Comparison of ENCODE assay signal across 7 mouse cellular contexts in genomic region chr9:21290589-21290988, GRCm38 (mm10). TPM values are rescaled to one million over a fixed set of nuclear protein-coding genes. Genes with fewer than 3 reads are reported as not detected.
DNase-seq lines count a peak whose midpoint lies in the region; ATAC-seq and TF ChIP-seq lines count a peak whose summit lies in the region.

No protein-coding gene starts in this region.

- H3K36me3 ChIP-seq in lung, embryonic 15.5 days: no peaks in the 10 kb centered on the region
- 0 out of 2 replicates have a peak, but pooled peaks cover 2% of the 10 kb centered on the region for H3K36me3 ChIP-seq in limb, embryonic 14.5 days (ENCODE audit: control insufficient read depth, insufficient read depth, low read length)
- H3K36me3 ChIP-seq in stomach, embryonic 15.5 days: no peaks in the 10 kb centered on the region

- peaks cover 29% of the 10 kb centered on the region for H3K4me1 ChIP-seq in lung, embryonic 15.5 days
- peaks cover 23% of the 10 kb centered on the region for H3K4me1 ChIP-seq in bone marrow macrophage, adult 2 months (ENCODE audit: control insufficient read depth, insufficient read depth, low read length)
- H3K4me1 ChIP-seq in embryonic fibroblast, embryonic 13.5 days (ENCODE audit: control insufficient read depth, insufficient read depth, low read length): peaks cover 13% of the 10 kb centered on the region
- H3K4me1 ChIP-seq in limb, embryonic 14.5 days (ENCODE audit: control insufficient read depth, insufficient read depth, low read length): peaks cover 33% of the 10 kb centered on the region
- H3K4me1 ChIP-seq in stomach, embryonic 15.5 days: peaks cover 29% of the 10 kb centered on the region

- no peak for TF ChIP-seq CTCF in bone marrow macrophage, adult 2 months (IDR thresholded peaks at IDR 0.05; ENCODE audit: low read depth, low read length)
- no peak for TF ChIP-seq CTCF in embryonic fibroblast, embryonic 13.5 days (IDR thresholded peaks at IDR 0.05; ENCODE audit: borderline replicate concordance, insufficient read depth, low read length)

- no peak for DNase-seq in lung, postnatal 14 days
- DNase-seq in limb, embryonic 14.5 days (ENCODE audit: low spot score): peak; percentile 31

- peak overlapping the region; percentile 76 for H3K4me2 ChIP-seq in lung, embryonic 15.5 days
- peak overlapping the region; percentile 70 for H3K4me2 ChIP-seq in limb, embryonic 14.5 days (replicated peaks; ENCODE audit: low read depth, low read length, severe bottlenecking)
- peak overlapping the region; percentile 78 for H3K4me2 ChIP-seq in stomach, embryonic 15.5 days

- no peaks in the 10 kb centered on the region for H3K9me3 ChIP-seq in lung, embryonic 15.5 days
- H3K9me3 ChIP-seq in limb, embryonic 14.5 days (ENCODE audit: control insufficient read depth, low read length): no peaks in the 10 kb centered on the region
- no peaks in the 10 kb centered on the region for H3K9me3 ChIP-seq in stomach, embryonic 15.5 days

- ATAC-seq in lung, embryonic 15.5 days (ENCODE audit: borderline replicate concordance, extremely low read depth, low FRiP score, low TSS enrichment): no peak
- no peak for ATAC-seq in limb, embryonic 14.5 days (ENCODE audit: low FRiP score, low read depth)
- no peak for ATAC-seq in stomach, embryonic 15.5 days (ENCODE audit: insufficient read depth, low FRiP score, low read depth)
- no peak for ATAC-seq in activated CD4-positive, CD25-positive, alpha-beta regulatory T cell, adult 4 months

- under 1% methylated on average over 20 of the region's 20 CpGs for WGBS in lung, embryonic 15.5 days
- WGBS in limb, embryonic 14.5 days: under 1% methylated on average over 17 of the region's 20 CpGs
- under 1% methylated on average over 20 of the region's 20 CpGs for WGBS in stomach, embryonic 15.5 days

- no peak for TF ChIP-seq POLR2A in bone marrow macrophage, adult 2 months (IDR thresholded peaks at IDR 0.05; ENCODE audit: borderline replicate concordance, low read depth, low read length)
- no peak for TF ChIP-seq POLR2A in embryonic fibroblast, embryonic 13.5 days (IDR thresholded peaks at IDR 0.05; ENCODE audit: low read depth, low read length)
- no peak for TF ChIP-seq POLR2A in limb, embryonic 14.5 days (IDR thresholded peaks at IDR 0.05; ENCODE audit: borderline replicate concordance, extremely low read depth, insufficient read depth, insufficient read length)

- H3K27ac ChIP-seq in lung, embryonic 15.5 days: peak overlapping the region; percentile 73
- peak overlapping the region; percentile 34 for H3K27ac ChIP-seq in bone marrow macrophage, adult 2 months (ENCODE audit: insufficient read depth, low read depth, low read length)
- peak overlapping the region; percentile 26; the same call in 1 of the 2 replicates for H3K27ac ChIP-seq in embryonic fibroblast, embryonic 13.5 days (ENCODE audit: insufficient read depth, low read length)
- peak overlapping the region; percentile 61 for H3K27ac ChIP-seq in limb, embryonic 14.5 days (replicated peaks; ENCODE audit: low read depth, low read length)
- H3K27ac ChIP-seq in stomach, embryonic 15.5 days: peak overlapping the region; percentile 76

- peak overlapping the region; percentile 67 for H3K4me3 ChIP-seq in lung, embryonic 15.5 days
- H3K4me3 ChIP-seq in bone marrow macrophage, adult 2 months (ENCODE audit: insufficient read depth, low read length): peak overlapping the region; percentile 76
- peak overlapping the region; percentile 94 for H3K4me3 ChIP-seq in embryonic fibroblast, embryonic 13.5 days (ENCODE audit: insufficient read depth, low read length)
- peak overlapping the region; percentile 77 for H3K4me3 ChIP-seq in limb, embryonic 14.5 days (replicated peaks; ENCODE audit: low read length)
- H3K4me3 ChIP-seq in stomach, embryonic 15.5 days (replicated peaks): peak overlapping the region; percentile 79

- no peaks in the 10 kb centered on the region for H3K27me3 ChIP-seq in lung, embryonic 15.5 days
- H3K27me3 ChIP-seq in limb, embryonic 14.5 days (ENCODE audit: control insufficient read depth, insufficient read depth, low read length): no peaks in the 10 kb centered on the region
- H3K27me3 ChIP-seq in stomach, embryonic 15.5 days (replicated peaks): no peaks in the 10 kb centered on the region

- peak overlapping the region; percentile 90 for H3K9ac ChIP-seq in lung, embryonic 15.5 days
- H3K9ac ChIP-seq in limb, embryonic 14.5 days (ENCODE audit: low read depth, low read length, severe bottlenecking): peak overlapping the region; percentile 71
- H3K9ac ChIP-seq in stomach, embryonic 15.5 days: peak overlapping the region; percentile 81

RNA-seq across cellular contexts. Expression of gene Cdkn2d, which starts 0.6 kb away (rescaled TPM):
- polyA plus RNA-seq in lung, embryonic 15.5 days (2015; fragmentation: Nextera tagmentation; extraction: Ambion mirVana): 50.9 and 52.3 TPM in 2 replicates
- 33.1 and 33.7 TPM in 2 replicates for polyA plus RNA-seq in bone marrow macrophage, adult 2 months (2012; ENCODE audit: insufficient read depth, insufficient read length, missing spikeins)
- polyA plus RNA-seq in embryonic fibroblast, embryonic 13.5 days (2011; ENCODE audit: insufficient read length, low read depth, missing spikeins): 13.0 and 16.5 TPM in 2 replicates
- polyA plus RNA-seq in limb, embryonic 14.5 days (2012; rRNA removed): 43.2 and 48.1 TPM in 2 replicates
- 51.1 and 56.0 TPM in 2 replicates for polyA plus RNA-seq in limb, embryonic 14.5 days (2014; fragmentation: Nextera tagmentation; extraction: Ambion mirVana)
- polyA plus RNA-seq in stomach, embryonic 15.5 days (2015; fragmentation: Nextera tagmentation; extraction: Ambion mirVana): 44.4 and 50.0 TPM in 2 replicates
- polyA plus RNA-seq in activated CD4-positive, CD25-positive, alpha-beta regulatory T cell, adult 4 months (2017; shearing (Covaris generic)): 100 to 1,000 TPM; 142 to 158 TPM

RNA-seq across cellular contexts. Expression of gene Kri1, which starts 2.8 kb away (rescaled TPM):
- polyA plus RNA-seq in lung, embryonic 15.5 days (2015; fragmentation: Nextera tagmentation; extraction: Ambion mirVana): 12.1 and 14.0 TPM in 2 replicates
- polyA plus RNA-seq in bone marrow macrophage, adult 2 months (2012; ENCODE audit: insufficient read depth, insufficient read length, missing spikeins): 26.4 and 28.6 TPM in 2 replicates
- polyA plus RNA-seq in embryonic fibroblast, embryonic 13.5 days (2011; ENCODE audit: insufficient read length, low read depth, missing spikeins): 24.9 and 28.9 TPM in 2 replicates
- polyA plus RNA-seq in limb, embryonic 14.5 days (2012; rRNA removed): 30.0 and 43.2 TPM in 2 replicates
- polyA plus RNA-seq in limb, embryonic 14.5 days (2014; fragmentation: Nextera tagmentation; extraction: Ambion mirVana): 13.7 and 14.5 TPM in 2 replicates
- polyA plus RNA-seq in stomach, embryonic 15.5 days (2015; fragmentation: Nextera tagmentation; extraction: Ambion mirVana): 14.4 and 14.5 TPM in 2 replicates
- 10 to 100 TPM; 20.8 to 26.1 TPM for polyA plus RNA-seq in activated CD4-positive, CD25-positive, alpha-beta regulatory T cell, adult 4 months (2017; shearing (Covaris generic))

RNA-seq across cellular contexts. Expression of gene Ap1m2, which starts 21.5 kb away (rescaled TPM):
- polyA plus RNA-seq in lung, embryonic 15.5 days (2015; fragmentation: Nextera tagmentation; extraction: Ambion mirVana): 52.2 and 53.3 TPM in 2 replicates
- polyA plus RNA-seq in bone marrow macrophage, adult 2 months (2012; ENCODE audit: insufficient read depth, insufficient read length, missing spikeins): not detected in 2 replicates
- polyA plus RNA-seq in embryonic fibroblast, embryonic 13.5 days (2011; ENCODE audit: insufficient read length, low read depth, missing spikeins): not detected in 2 replicates
- 12.8 and 16.3 TPM in 2 replicates for polyA plus RNA-seq in limb, embryonic 14.5 days (2012; rRNA removed)
- 23.0 and 29.3 TPM in 2 replicates for polyA plus RNA-seq in limb, embryonic 14.5 days (2014; fragmentation: Nextera tagmentation; extraction: Ambion mirVana)
- 67.7 and 74.2 TPM in 2 replicates for polyA plus RNA-seq in stomach, embryonic 15.5 days (2015; fragmentation: Nextera tagmentation; extraction: Ambion mirVana)
- polyA plus RNA-seq in activated CD4-positive, CD25-positive, alpha-beta regulatory T cell, adult 4 months (2017; shearing (Covaris generic)): 1 to 10 TPM in 1 of 2 experiments, under 1 TPM in 1; 0.84 to 1.5 TPM

RNA-seq across cellular contexts. Expression of gene Atg4d, which starts 25.5 kb away (rescaled TPM):
- 38.4 and 42.8 TPM in 2 replicates for polyA plus RNA-seq in lung, embryonic 15.5 days (2015; fragmentation: Nextera tagmentation; extraction: Ambion mirVana)
- 10.8 and 11.8 TPM in 2 replicates for polyA plus RNA-seq in bone marrow macrophage, adult 2 months (2012; ENCODE audit: insufficient read depth, insufficient read length, missing spikeins)
- 5.3 and 8.2 TPM in 2 replicates for polyA plus RNA-seq in embryonic fibroblast, embryonic 13.5 days (2011; ENCODE audit: insufficient read length, low read depth, missing spikeins)
- polyA plus RNA-seq in limb, embryonic 14.5 days (2012; rRNA removed): 26.9 and 29.0 TPM in 2 replicates
- 31.6 and 35.8 TPM in 2 replicates for polyA plus RNA-seq in limb, embryonic 14.5 days (2014; fragmentation: Nextera tagmentation; extraction: Ambion mirVana)
- polyA plus RNA-seq in stomach, embryonic 15.5 days (2015; fragmentation: Nextera tagmentation; extraction: Ambion mirVana): 49.9 and 51.3 TPM in 2 replicates
- polyA plus RNA-seq in activated CD4-positive, CD25-positive, alpha-beta regulatory T cell, adult 4 months (2017; shearing (Covaris generic)): 10 to 100 TPM; 24.3 to 26.8 TPM

RNA-seq across cellular contexts. Expression of gene Slc44a2, which starts 29.9 kb away (rescaled TPM):
- 129 and 146 TPM in 2 replicates for polyA plus RNA-seq in lung, embryonic 15.5 days (2015; fragmentation: Nextera tagmentation; extraction: Ambion mirVana)
- 48.8 and 55.0 TPM in 2 replicates for polyA plus RNA-seq in bone marrow macrophage, adult 2 months (2012; ENCODE audit: insufficient read depth, insufficient read length, missing spikeins)
- polyA plus RNA-seq in embryonic fibroblast, embryonic 13.5 days (2011; ENCODE audit: insufficient read length, low read depth, missing spikeins): 115 and 125 TPM in 2 replicates
- polyA plus RNA-seq in limb, embryonic 14.5 days (2012; rRNA removed): 127 and 159 TPM in 2 replicates
- polyA plus RNA-seq in limb, embryonic 14.5 days (2014; fragmentation: Nextera tagmentation; extraction: Ambion mirVana): 121 and 129 TPM in 2 replicates
- polyA plus RNA-seq in stomach, embryonic 15.5 days (2015; fragmentation: Nextera tagmentation; extraction: Ambion mirVana): 89.1 and 95.7 TPM in 2 replicates
- 100 to 1,000 TPM; 181 to 194 TPM for polyA plus RNA-seq in activated CD4-positive, CD25-positive, alpha-beta regulatory T cell, adult 4 months (2017; shearing (Covaris generic))

Comparison
In these comparisons a context has a peak if more than half of its experiments do, and no peak if none do; other contexts are left out.
1. H3K27ac ChIP-seq: peak in every context shown above with its lines; median percentile 76 in stomach, embryonic 15.5 days; 73 in lung, embryonic 15.5 days; 61 in limb, embryonic 14.5 days; 34 in bone marrow macrophage, adult 2 months; 26 in embryonic fibroblast, embryonic 13.5 days.
2. RNA of gene Ap1m2, which starts 21.5 kb away (polyA plus RNA-seq): 67.7 to 74.2 TPM in stomach, embryonic 15.5 days, 52.2 to 53.3 TPM in lung, embryonic 15.5 days and 12.8 to 29.3 TPM in limb, embryonic 14.5 days; 0.84 to 1.5 TPM in activated CD4-positive, CD25-positive, alpha-beta regulatory T cell, adult 4 months, not detected in bone marrow macrophage, adult 2 months and not detected in embryonic fibroblast, embryonic 13.5 days; every median in the first group is over 4 times any median in the second.
3. Peak in every context shown above with its lines, with median percentiles within 50 percentile points of each other: H3K4me2 ChIP-seq, H3K4me3 ChIP-seq and H3K9ac ChIP-seq.